Mouse (Mus musculus) heart, postnatal 4 days (tissue): Measurements from ENCODE around the gene Plekhh1. TPM values are rescaled to one million over a fixed set of nuclear protein-coding genes. Genes with fewer than 3 reads are reported as not detected.

Experiments used
- DNase-seq: peaks from one replicate; pipeline ENCODE4 v3.0.0; 2021
- total RNA-seq, 2 experiments: library from RNA; stranded (reverse); gene quantifications; 2 replicates each; pipeline ENCODE4 v1.2.3; 2021

The Plekhh1 gene
- total RNA-seq, 2 experiments from 2014 or later = 10.3 to 13.9 TPM

GRCm38 (mm10) chr12:79034331-79034730 lies 5.4 kb downstream of the Plekhh1 start:
- DNase-seq = no peak

- no peak for DNase-seq
Measured at GRCm38 (mm10) chr12:79035349-79035748, 6.4 kb downstream of the Plekhh1 start.

GRCm38 (mm10) chr12:79039708-79040107 lies 10.7 kb downstream of the Plekhh1 start:
- no peak for DNase-seq

GRCm38 (mm10) chr12:79040201-79040827 lies 11.4 kb downstream of the Plekhh1 start:
- no peak for DNase-seq

GRCm38 (mm10) chr12:79041436-79041835 lies 12.5 kb downstream of the Plekhh1 start:
- DNase-seq = no peak

GRCm38 (mm10) chr12:79044668-79045067 lies 15.7 kb downstream of the Plekhh1 start:
- peak; percentile 65 for DNase-seq

- DNase-seq = no peak
Measured at GRCm38 (mm10) chr12:79046171-79046570, 17.2 kb downstream of the Plekhh1 start.

GRCm38 (mm10) chr12:79047203-79047602 lies 18.2 kb downstream of the Plekhh1 start:
- DNase-seq = no peak

- DNase-seq = peak; percentile 56
Measured at GRCm38 (mm10) chr12:79048898-79049297, 19.9 kb downstream of the Plekhh1 start.

GRCm38 (mm10) chr12:79049807-79050206 lies 20.8 kb downstream of the Plekhh1 start:
- no peak for DNase-seq

- DNase-seq = peak; percentile 61
Measured at GRCm38 (mm10) chr12:79050545-79051212, 21.7 kb downstream of the Plekhh1 start.

- peak; percentile 17 for DNase-seq
Measured at GRCm38 (mm10) chr12:79052073-79052472, 23.1 kb downstream of the Plekhh1 start.

- peak; percentile 85 for DNase-seq
Measured at GRCm38 (mm10) chr12:79055276-79055675, 26.3 kb downstream of the Plekhh1 start.

- no peak for DNase-seq
Measured at GRCm38 (mm10) chr12:79059573-79059972, 30.6 kb downstream of the Plekhh1 start.

- DNase-seq = no peak
Measured at GRCm38 (mm10) chr12:79060134-79060533, 31.2 kb downstream of the Plekhh1 start.

GRCm38 (mm10) chr12:79060766-79061652 lies 32.0 kb downstream of the Plekhh1 start:
- no peak for DNase-seq

GRCm38 (mm10) chr12:79064451-79064850 lies 35.5 kb downstream of the Plekhh1 start:
- no peak for DNase-seq

- no peak for DNase-seq
Measured at GRCm38 (mm10) chr12:79066431-79066830, 37.5 kb downstream of the Plekhh1 start.

- DNase-seq = no peak
Measured at GRCm38 (mm10) chr12:79067526-79067925, 38.6 kb downstream of the Plekhh1 start.

- no peak for DNase-seq
Measured at GRCm38 (mm10) chr12:79068306-79068705, 39.3 kb downstream of the Plekhh1 start.

- DNase-seq = no peak
Measured at GRCm38 (mm10) chr12:79069187-79069608, 40.2 kb downstream of the Plekhh1 start.

GRCm38 (mm10) chr12:79069916-79070315 lies 41.0 kb downstream of the Plekhh1 start:
- no peak for DNase-seq

- DNase-seq = no peak
Measured at GRCm38 (mm10) chr12:79070736-79071333, 41.9 kb downstream of the Plekhh1 start.
